Mouse (Mus musculus): ENCODE data around the gene Pi4k2a. TPM values are rescaled to one million over a fixed set of nuclear protein-coding genes. Genes with fewer than 3 reads are reported as not detected.

Gene Pi4k2a
- total and polyA plus RNA-seq, 2 experiments from 2014 or later: 16.3 to 34.1 TPM

DNA sequence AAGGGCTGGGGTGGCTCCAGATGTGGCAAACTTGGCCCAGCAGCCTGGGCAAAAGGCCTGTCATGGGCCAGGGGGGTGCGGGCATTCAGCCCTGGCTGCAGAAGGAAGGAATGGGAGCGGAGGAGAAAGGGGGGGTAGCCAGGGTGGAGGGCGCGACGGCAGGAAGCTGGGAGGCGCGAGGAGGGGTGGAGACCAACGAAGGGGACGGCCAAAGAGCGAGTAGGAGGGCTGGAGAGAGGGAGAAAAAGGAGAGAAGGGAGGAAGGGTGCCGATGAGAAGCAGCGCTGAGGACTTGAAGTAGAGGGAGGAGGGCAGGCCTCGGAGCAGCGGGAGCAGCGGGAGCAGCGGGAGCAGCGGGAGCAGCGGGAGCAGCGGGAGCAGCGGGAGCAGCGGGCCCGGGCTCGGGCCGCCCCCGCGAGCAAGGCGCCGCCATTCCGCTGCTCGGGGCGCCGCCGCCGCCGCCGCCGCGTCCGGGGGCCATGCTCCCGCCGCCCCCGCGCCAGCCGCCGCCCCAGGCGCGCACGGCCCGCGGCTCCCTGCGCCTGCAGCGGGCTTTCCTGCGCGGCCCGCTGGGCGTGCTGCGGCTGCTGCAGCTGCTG lies 57.0 kb downstream of the Pi4k2a start, which contains the start of gene Marveld1:
Gene Marveld1, plus strand, starts transcription at position 231 of the 599 bp plus-strand sequence.
- Histone ChIP-seq H3K36me3 (ENCODE audit: insufficient read depth) (no peaks in the 10 kb centered on the region), H3K9ac (peak within 1 kb of the TSS; percentile 78), H3K4me2 (ENCODE audit: low read depth) (peak within 1 kb of the TSS; percentile 70), H3K4me1 (ENCODE audit: insufficient read depth) (no peaks in the 10 kb centered on the region), H3K9me3 (ENCODE audit: low read length) (no peaks in the 10 kb centered on the region), H3K4me3 (ENCODE audit: low read depth, low read length) (peak within 1 kb of the TSS; percentile 61), H3K27ac (ENCODE audit: low read depth, low read length) (peak within 1 kb of the TSS; percentile 62), H3K27me3 (ENCODE audit: insufficient read depth, low read length) (no peaks in the 10 kb centered on the region)
- peak; percentile 48 for ATAC-seq
- DNase-seq: no peak
- TF ChIP-seq CTCF (IDR thresholded peaks at IDR 0.05; ENCODE audit: low read depth): no peak
- WGBS: under 1% methylated on average over 49 of the region's 57 CpGs

DNA sequence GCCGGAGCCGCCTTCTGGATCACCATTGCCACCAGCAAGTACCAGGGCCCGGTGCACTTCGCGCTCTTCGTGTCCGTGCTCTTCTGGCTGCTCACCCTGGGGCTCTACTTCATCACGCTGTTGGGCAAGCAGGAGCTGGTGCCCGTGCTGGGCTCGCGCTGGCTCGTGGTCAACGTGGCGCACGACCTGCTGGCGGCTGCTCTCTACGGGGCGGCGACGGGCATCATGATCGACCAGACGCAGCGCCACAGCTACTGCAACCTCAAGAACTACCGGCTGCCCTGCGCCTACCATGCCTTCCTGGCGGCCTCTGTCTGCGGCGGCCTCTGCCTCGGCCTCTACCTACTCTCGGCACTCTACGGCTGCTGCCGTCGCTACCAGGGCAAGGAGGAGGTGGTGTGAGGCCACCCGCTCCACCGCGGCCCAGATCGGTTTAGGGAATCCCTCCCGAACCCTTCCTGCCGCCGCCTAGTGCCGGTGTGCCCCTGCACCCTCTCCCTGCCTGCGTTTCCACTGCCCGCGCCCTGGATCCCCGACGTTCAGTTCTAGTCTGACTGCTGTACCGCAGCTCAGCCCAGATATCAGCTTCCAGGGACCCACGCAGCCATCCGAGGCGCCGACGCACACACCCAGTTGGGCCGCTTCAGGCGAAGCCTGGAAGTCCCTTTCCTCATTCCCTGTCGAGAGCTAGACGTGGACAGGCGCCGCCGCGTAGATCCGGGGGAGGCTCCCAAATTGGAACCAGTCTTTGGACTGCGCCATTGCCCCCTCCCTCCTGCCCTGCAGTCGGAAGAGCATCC lies 57.7 kb downstream of the Pi4k2a start:
- Histone ChIP-seq H3K27me3 (ENCODE audit: insufficient read depth, low read length) (no peaks in the 10 kb centered on the region), H3K9me3 (ENCODE audit: low read length) (no peaks in the 10 kb centered on the region), H3K4me1 (ENCODE audit: insufficient read depth) (no peaks in the 10 kb centered on the region), H3K36me3 (ENCODE audit: insufficient read depth) (no peaks in the 10 kb centered on the region), H3K4me2 (ENCODE audit: low read depth) (peak overlapping the region; percentile 70), H3K27ac (ENCODE audit: low read depth, low read length) (peak overlapping the region; percentile 62), H3K4me3 (ENCODE audit: low read depth, low read length) (peak overlapping the region; percentile 61), H3K9ac (peak overlapping the region; percentile 78)
- peak; percentile 52 for ATAC-seq
- TF ChIP-seq CTCF (IDR thresholded peaks at IDR 0.05; ENCODE audit: low read depth): no peak; the same call in 1 of the 2 replicates
- under 1% methylated on average over 62 of the region's 63 CpGs for whole genome bisulfite sequencing
- peak; percentile 54 for DNase-seq

DNA sequence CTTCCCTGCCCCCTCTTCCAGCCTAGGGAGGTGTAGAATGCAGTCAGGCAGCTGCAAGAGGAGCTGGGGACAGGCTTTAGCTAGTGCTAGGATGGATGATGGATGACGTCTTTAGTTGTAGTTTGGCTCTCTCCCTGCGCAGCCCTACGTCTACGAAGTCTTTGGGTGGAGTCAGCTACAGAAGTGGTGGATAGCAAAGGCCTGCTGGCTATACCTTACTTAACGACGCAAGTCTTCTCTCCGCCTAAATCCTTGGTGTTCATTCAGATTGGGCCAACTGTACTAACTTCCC lies 58.2 kb downstream of the Pi4k2a start:
- H3K27me3 ChIP-seq (ENCODE audit: insufficient read depth, low read length): no peaks in the 10 kb centered on the region
- no peaks in the 10 kb centered on the region for H3K36me3 ChIP-seq (ENCODE audit: insufficient read depth)
- peak; percentile 40 for ATAC-seq
- H3K9ac ChIP-seq: peak overlapping the region; percentile 78
- H3K27ac ChIP-seq (ENCODE audit: low read depth, low read length): no peak overlapping the region
- H3K4me2 ChIP-seq (ENCODE audit: low read depth): peak overlapping the region; percentile 70
- TF ChIP-seq CTCF (IDR thresholded peaks at IDR 0.05; ENCODE audit: low read depth): no peak
- H3K9me3 ChIP-seq (ENCODE audit: low read length): no peaks in the 10 kb centered on the region
- no peak for DNase-seq
- 37% methylated on average over 7 of the region's 7 CpGs for WGBS
- no peaks in the 10 kb centered on the region for H3K4me1 ChIP-seq (ENCODE audit: insufficient read depth)
- H3K4me3 ChIP-seq (ENCODE audit: low read depth, low read length): peak overlapping the region; percentile 61

DNA sequence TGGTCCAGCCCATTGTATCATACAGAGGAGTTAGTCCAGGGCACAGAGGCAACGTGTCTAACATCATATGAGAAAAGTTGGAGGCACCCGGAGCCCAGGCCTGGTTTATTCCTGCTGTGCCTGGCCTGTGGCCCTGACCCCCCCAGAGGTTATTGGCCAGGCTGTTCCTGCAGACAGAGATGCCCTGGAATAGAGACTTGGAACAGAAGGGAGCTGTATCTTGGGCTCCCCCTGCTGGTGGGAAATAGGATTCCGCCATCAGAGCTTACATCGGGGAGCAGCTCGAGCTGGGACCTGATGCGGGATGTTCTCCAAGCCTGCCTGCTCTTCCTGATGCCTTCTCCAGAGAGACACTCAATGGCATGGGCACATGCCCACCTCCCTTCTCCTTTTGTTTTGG lies 61.7 kb downstream of the Pi4k2a start:
- no peaks in the 10 kb centered on the region for H3K9me3 ChIP-seq (ENCODE audit: low read length)
- 3% methylated on average over 6 of the region's 6 CpGs for WGBS
- no peaks in the 10 kb centered on the region for H3K36me3 ChIP-seq (ENCODE audit: insufficient read depth)
- H3K4me2 ChIP-seq (ENCODE audit: low read depth): no peak overlapping the region
- TF ChIP-seq CTCF (IDR thresholded peaks at IDR 0.05; ENCODE audit: low read depth): peak; percentile 91
- DNase-seq (peak; percentile 86), ATAC-seq (peak; percentile 24; the same call in 1 of the 2 replicates)
- no peak overlapping the region for H3K4me3 ChIP-seq (ENCODE audit: low read depth, low read length)
- H3K27me3 ChIP-seq (ENCODE audit: insufficient read depth, low read length): no peaks in the 10 kb centered on the region
- no peak overlapping the region for H3K27ac ChIP-seq (ENCODE audit: low read depth, low read length)
- H3K9ac ChIP-seq: no peak overlapping the region
- H3K4me1 ChIP-seq (ENCODE audit: insufficient read depth): no peaks in the 10 kb centered on the region

- ATAC-seq (no peak), DNase-seq (no peak)
- H3K36me3 ChIP-seq (ENCODE audit: insufficient read depth): no peaks in the 10 kb centered on the region
- H3K4me1 ChIP-seq (ENCODE audit: insufficient read depth): no peaks in the 10 kb centered on the region
- H3K4me2 ChIP-seq (ENCODE audit: low read depth): no peak overlapping the region
- TF ChIP-seq CTCF (IDR thresholded peaks at IDR 0.05; ENCODE audit: low read depth): no peak
- no peaks in the 10 kb centered on the region for H3K27me3 ChIP-seq (ENCODE audit: insufficient read depth, low read length)
- H3K9me3 ChIP-seq (ENCODE audit: low read length): no peaks in the 10 kb centered on the region
- no peak overlapping the region for H3K9ac ChIP-seq
- 70% methylated on average over 12 of the region's 12 CpGs for WGBS
- no peak overlapping the region for H3K4me3 ChIP-seq (ENCODE audit: low read depth, low read length)
- no peak overlapping the region for H3K27ac ChIP-seq (ENCODE audit: low read depth, low read length)
Observed at GRCm38 (mm10) chr19:42157493-42158237, 67.4 kb downstream of the Pi4k2a start.

DNA sequence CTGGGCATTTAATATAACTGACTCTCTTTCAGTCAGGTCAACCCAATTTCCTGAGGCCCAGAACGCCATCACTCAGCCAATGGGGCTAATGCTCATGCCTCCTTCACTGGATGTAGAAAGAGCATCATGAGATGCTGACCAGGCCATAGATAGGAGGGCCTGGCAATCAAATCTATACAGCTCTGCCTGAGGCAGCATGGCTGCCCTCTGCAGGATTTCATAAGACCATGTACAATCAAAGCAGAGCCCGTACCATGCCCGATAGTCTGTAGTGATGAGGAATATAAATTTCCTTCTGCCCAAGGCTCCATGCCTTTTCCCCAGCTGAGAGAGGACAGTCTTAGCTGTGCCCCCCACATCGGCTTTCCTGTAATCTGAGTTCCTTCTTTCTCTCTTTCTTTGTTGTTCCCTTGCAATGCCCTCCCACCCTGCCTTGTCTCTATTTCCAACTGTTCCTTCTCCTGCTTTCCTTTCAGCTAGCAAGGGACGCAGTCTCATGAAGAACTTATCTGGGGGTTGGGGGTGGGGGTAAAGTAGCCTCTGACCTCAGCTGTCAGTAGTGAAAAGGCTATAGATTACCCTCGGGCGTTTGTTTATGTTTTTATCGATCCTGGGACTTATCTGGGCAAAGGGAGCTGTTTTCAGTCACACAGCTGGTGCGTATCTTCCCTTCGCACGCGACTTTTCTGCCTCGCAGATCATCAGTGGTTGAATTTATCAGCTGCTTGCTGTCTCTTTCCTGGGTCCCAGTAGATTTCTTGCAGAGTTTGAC lies 68.2 kb downstream of the Pi4k2a start:
- Histone ChIP-seq H3K4me3 (ENCODE audit: low read depth, low read length) (no peak overlapping the region), H3K27me3 (ENCODE audit: insufficient read depth, low read length) (no peaks in the 10 kb centered on the region), H3K27ac (ENCODE audit: low read depth, low read length) (no peak overlapping the region), H3K4me1 (ENCODE audit: insufficient read depth) (no peaks in the 10 kb centered on the region), H3K9me3 (ENCODE audit: low read length) (no peaks in the 10 kb centered on the region), H3K9ac (no peak overlapping the region), H3K4me2 (ENCODE audit: low read depth) (no peak overlapping the region), H3K36me3 (ENCODE audit: insufficient read depth) (no peaks in the 10 kb centered on the region)
- TF ChIP-seq CTCF (IDR thresholded peaks at IDR 0.05; ENCODE audit: low read depth): no peak
- 73% methylated on average over 13 of the region's 13 CpGs for WGBS
- DNase-seq: no peak
- no peak for ATAC-seq
